Mouse (Mus musculus) midbrain, embryonic 12.5 days (tissue): ENCODE results near the gene Ccdc50. TPM values are rescaled to one million over a fixed set of nuclear protein-coding genes. Genes with fewer than 3 reads are reported as not detected.
A peak's percentile ranks its signal among the peaks of the same experiment; 100 is the strongest.

ENCODE experiments used
- ATAC-seq: fragments of 200-750 bp; cut with Nextera tagmentation; 2 replicates; pipeline ENCODE4 v1.8.0; 2017; ENCODE audit warnings: low read depth, moderate TSS enrichment, moderate library complexity; ENCODE audit not compliant: low FRiP score
- H3K27ac ChIP-seq: fragments of 300-500 bp; sonication (generic); replicated peaks from 2 replicates; pipeline ENCODE4 v1.5.1; 2016; ENCODE audit warnings: mild to moderate bottlenecking
- H3K27me3 ChIP-seq: fragments of 300-500 bp; sonication (generic); 2 replicates; pipeline ENCODE4 v1.6.1; 2016; ENCODE audit warnings: mild to moderate bottlenecking
- H3K36me3 ChIP-seq: fragments of 300-500 bp; sonication (generic); 2 replicates; pipeline ENCODE4 v1.6.1; 2016
- H3K4me1 ChIP-seq: fragments of 300-500 bp; sonication (generic); 2 replicates; pipeline ENCODE4 v1.6.1; 2016
- H3K4me2 ChIP-seq: fragments of 300-500 bp; sonication (generic); replicated peaks from 2 replicates; pipeline ENCODE4 v1.6.1; 2016; ENCODE audit warnings: mild to moderate bottlenecking, moderate library complexity
- H3K4me3 ChIP-seq: fragments of 300-500 bp; sonication (generic); 2 replicates; pipeline ENCODE4 v1.5.1; 2016; ENCODE audit warnings: mild to moderate bottlenecking
- H3K9ac ChIP-seq: fragments of 300-500 bp; sonication (generic); replicated peaks from 2 replicates; pipeline ENCODE4 v1.6.1; 2016; ENCODE audit warnings: mild to moderate bottlenecking, moderate library complexity
- H3K9me3 ChIP-seq: fragments of 300-500 bp; sonication (generic); 2 replicates; pipeline ENCODE4 v1.6.1; 2016; ENCODE audit warnings: mild to moderate bottlenecking
- WGBS: fragments of 180-500 bp; shearing (Covaris S2); methylation state at CpG from one replicate; pipeline ENCODE4 v1.1.7; 2016; 5-methylcytosine and 5-hydroxymethylcytosine counted together
- polyA plus RNA-seq: library from polyadenylated mRNA; unstranded; fragments of >200 nt; fragmentation: Nextera tagmentation; extraction: Ambion mirVana; gene quantifications from 2 replicates; pipeline ENCODE4 v1.2.1, GENCODE M21; 2016

Ccdc50 gene
- polyA plus RNA-seq: 68.8 and 72.2 TPM in 2 replicates

- Histone ChIP-seq H3K4me1 (peaks cover 21% of the 10 kb centered on the region), H3K27ac (peak within 1 kb of the TSS; percentile 96), H3K4me3 (peak within 1 kb of the TSS; percentile 92), H3K4me2 (peak within 1 kb of the TSS; percentile 77), H3K9ac (peak within 1 kb of the TSS; percentile 95), H3K9me3 (no peaks in the 10 kb centered on the region), H3K27me3 (no peaks in the 10 kb centered on the region), H3K36me3 (no peaks in the 10 kb centered on the region)
- ATAC-seq: peak; percentile 98
- 0% methylated on average over 40 of the region's 69 CpGs for WGBS
These were observed at the start of gene Ccdc50 for GRCm38 (mm10) chr16:27388761-27389451. Gene Ccdc50, plus strand, starts transcription at chr16:27388869.

- ATAC-seq: no peak
- Histone ChIP-seq H3K4me2 (no peak overlapping the region), H3K9me3 (no peaks in the 10 kb centered on the region), H3K9ac (no peak overlapping the region), H3K4me3 (no peak overlapping the region), H3K4me1 (no peaks in the 10 kb centered on the region), H3K27ac (no peak overlapping the region), H3K36me3 (no peaks in the 10 kb centered on the region), H3K27me3 (no peaks in the 10 kb centered on the region)
- WGBS: 81% methylated on average over 3 of the region's 3 CpGs
These were observed 41.1 kb upstream of the Ccdc50 start for GRCm38 (mm10) chr16:27347521-27347920.

- H3K9me3 ChIP-seq: no peaks in the 10 kb centered on the region
- no peak overlapping the region for H3K4me2 ChIP-seq
- ATAC-seq: no peak
- no peak overlapping the region for H3K9ac ChIP-seq
- H3K36me3 ChIP-seq: no peaks in the 10 kb centered on the region
- H3K27me3 ChIP-seq: no peaks in the 10 kb centered on the region
- no peak overlapping the region for H3K27ac ChIP-seq
- H3K4me3 ChIP-seq: no peak overlapping the region
- 81% methylated on average over 1 of the region's 1 CpGs for WGBS
- H3K4me1 ChIP-seq: no peaks in the 10 kb centered on the region
These were observed 40.3 kb upstream of the Ccdc50 start for GRCm38 (mm10) chr16:27348359-27348758.

GRCm38 (mm10) chr16:27349235-27349634, 39.4 kb upstream of the Ccdc50 start:
- no peaks in the 10 kb centered on the region for H3K4me1 ChIP-seq
- ATAC-seq: no peak
- H3K4me3 ChIP-seq: no peak overlapping the region
- no peaks in the 10 kb centered on the region for H3K9me3 ChIP-seq
- H3K27me3 ChIP-seq: no peaks in the 10 kb centered on the region
- H3K36me3 ChIP-seq: no peaks in the 10 kb centered on the region
- H3K4me2 ChIP-seq: no peak overlapping the region
- H3K27ac ChIP-seq: no peak overlapping the region
- H3K9ac ChIP-seq: no peak overlapping the region
- WGBS: 93% methylated on average over 2 of the region's 2 CpGs

GRCm38 (mm10) chr16:27349878-27350532, 38.7 kb upstream of the Ccdc50 start:
- H3K36me3 ChIP-seq: no peaks in the 10 kb centered on the region
- ATAC-seq: no peak
- H3K27ac ChIP-seq: no peak overlapping the region
- no peaks in the 10 kb centered on the region for H3K9me3 ChIP-seq
- WGBS: 91% methylated on average over 7 of the region's 7 CpGs
- no peaks in the 10 kb centered on the region for H3K27me3 ChIP-seq
- no peaks in the 10 kb centered on the region for H3K4me1 ChIP-seq
- no peak overlapping the region for H3K9ac ChIP-seq
- no peak overlapping the region for H3K4me3 ChIP-seq
- H3K4me2 ChIP-seq: no peak overlapping the region

- H3K27me3 ChIP-seq: no peaks in the 10 kb centered on the region
- H3K4me3 ChIP-seq: no peak overlapping the region
- ATAC-seq: no peak
- H3K4me1 ChIP-seq: no peaks in the 10 kb centered on the region
- H3K9me3 ChIP-seq: no peaks in the 10 kb centered on the region
- H3K9ac ChIP-seq: no peak overlapping the region
- no peak overlapping the region for H3K4me2 ChIP-seq
- WGBS: 90% methylated on average over 2 of the region's 2 CpGs
- no peaks in the 10 kb centered on the region for H3K36me3 ChIP-seq
- H3K27ac ChIP-seq: no peak overlapping the region
These were observed 34.2 kb upstream of the Ccdc50 start for GRCm38 (mm10) chr16:27354464-27354863.

- H3K27me3 ChIP-seq: no peaks in the 10 kb centered on the region
- no peaks in the 10 kb centered on the region for H3K4me1 ChIP-seq
- no peaks in the 10 kb centered on the region for H3K9me3 ChIP-seq
- no peak overlapping the region for H3K4me3 ChIP-seq
- WGBS: 91% methylated on average over 1 of the region's 1 CpGs
- H3K36me3 ChIP-seq: no peaks in the 10 kb centered on the region
- H3K4me2 ChIP-seq: no peak overlapping the region
- H3K9ac ChIP-seq: no peak overlapping the region
- ATAC-seq: no peak
- no peak overlapping the region for H3K27ac ChIP-seq
These were observed 28.6 kb upstream of the Ccdc50 start for GRCm38 (mm10) chr16:27360059-27360458.

GRCm38 (mm10) chr16:27370191-27370590, 18.5 kb upstream of the Ccdc50 start, which contains the start of gene Uts2b:
Gene Uts2b, minus strand, starts transcription at chr16:27370239.
- no peaks in the 10 kb centered on the region for H3K27me3 ChIP-seq
- H3K36me3 ChIP-seq: no peaks in the 10 kb centered on the region
- no peaks in the 10 kb centered on the region for H3K4me1 ChIP-seq
- no peak within 1 kb of the TSS for H3K4me2 ChIP-seq
- H3K9ac ChIP-seq: no peak within 1 kb of the TSS
- H3K9me3 ChIP-seq: no peaks in the 10 kb centered on the region
- no peak within 1 kb of the TSS for H3K27ac ChIP-seq
- 86% methylated on average over 8 of the region's 8 CpGs for WGBS
- no peak within 1 kb of the TSS for H3K4me3 ChIP-seq
- ATAC-seq: no peak

GRCm38 (mm10) chr16:27370700-27371099, 18.0 kb upstream of the Ccdc50 start:
- H3K4me3 ChIP-seq: no peak overlapping the region

GRCm38 (mm10) chr16:27374139-27374538, 14.5 kb upstream of the Ccdc50 start:
- Histone ChIP-seq H3K9me3 (no peaks in the 10 kb centered on the region), H3K4me2 (no peak overlapping the region), H3K4me1 (no peaks in the 10 kb centered on the region), H3K9ac (no peak overlapping the region), H3K36me3 (no peaks in the 10 kb centered on the region), H3K27ac (no peak overlapping the region), H3K27me3 (no peaks in the 10 kb centered on the region), H3K4me3 (no peak overlapping the region)
- 65% methylated on average over 3 of the region's 3 CpGs for WGBS
- no peak for ATAC-seq

More at GRCm38 (mm10) chr16:27370700-27371099, 18.0 kb upstream of the Ccdc50 start:
- Histone ChIP-seq H3K4me2 (no peak overlapping the region), H3K4me1 (no peaks in the 10 kb centered on the region), H3K27ac (no peak overlapping the region), H3K27me3 (no peaks in the 10 kb centered on the region), H3K36me3 (no peaks in the 10 kb centered on the region), H3K9ac (no peak overlapping the region), H3K9me3 (no peaks in the 10 kb centered on the region)
- 83% methylated on average over 2 of the region's 2 CpGs for WGBS
- ATAC-seq: no peak

GRCm38 (mm10) chr16:27375318-27375717, 13.4 kb upstream of the Ccdc50 start:
- H3K36me3 ChIP-seq: no peaks in the 10 kb centered on the region
- WGBS: 92% methylated on average over 2 of the region's 2 CpGs

GRCm38 (mm10) chr16:27376556-27376955, 12.1 kb upstream of the Ccdc50 start:
- Histone ChIP-seq H3K4me3 (no peak overlapping the region), H3K36me3 (no peaks in the 10 kb centered on the region), H3K4me2 (no peak overlapping the region), H3K9ac (no peak overlapping the region), H3K27me3 (no peaks in the 10 kb centered on the region), H3K27ac (no peak overlapping the region), H3K4me1 (no peaks in the 10 kb centered on the region), H3K9me3 (no peaks in the 10 kb centered on the region)
- ATAC-seq: no peak

More at GRCm38 (mm10) chr16:27375318-27375717, 13.4 kb upstream of the Ccdc50 start:
- no peaks in the 10 kb centered on the region for H3K27me3 ChIP-seq
- no peaks in the 10 kb centered on the region for H3K9me3 ChIP-seq
- no peak overlapping the region for H3K4me2 ChIP-seq
- H3K4me1 ChIP-seq: no peaks in the 10 kb centered on the region
- no peak overlapping the region for H3K9ac ChIP-seq
- no peak for ATAC-seq
- no peak overlapping the region for H3K4me3 ChIP-seq
- no peak overlapping the region for H3K27ac ChIP-seq
